Mouse (Mus musculus) frontal cortex, postnatal 25 days (tissue): Measurements from ENCODE around the gene Bsnd.

ENCODE experiments used
- DNase-seq, 2 experiments: peaks; one replicate each; pipeline ENCODE4 v3.0.0; 2022; ENCODE audit warnings: low spot score in 2 of 2

Bsnd gene

GRCm38 (mm10) chr4:106483215-106483727, 8.8 kb downstream of the Bsnd start:
- DNase-seq, result no peak

GRCm38 (mm10) chr4:106480545-106480944, 11.5 kb downstream of the Bsnd start:
- DNase-seq, result no peak

GRCm38 (mm10) chr4:106474241-106474640, 17.8 kb downstream of the Bsnd start:
- peak; percentile 25 to 53 for DNase-seq

- peak; percentile 41 to 60 for DNase-seq
Measured at GRCm38 (mm10) chr4:106472335-106472734, 19.7 kb downstream of the Bsnd start.

- no peak for DNase-seq
Measured at GRCm38 (mm10) chr4:106470921-106471320, 21.2 kb downstream of the Bsnd start.

GRCm38 (mm10) chr4:106467420-106468110, 24.5 kb downstream of the Bsnd start:
- DNase-seq, result no peak

- DNase-seq, result no peak
Measured at GRCm38 (mm10) chr4:106463174-106463801, 28.8 kb downstream of the Bsnd start.

GRCm38 (mm10) chr4:106462524-106462923, 29.6 kb downstream of the Bsnd start:
- DNase-seq, result no peak

- no peak for DNase-seq
Measured at GRCm38 (mm10) chr4:106462016-106462415, 30.1 kb downstream of the Bsnd start.

- no peak for DNase-seq
Measured at GRCm38 (mm10) chr4:106454541-106454940, 37.5 kb downstream of the Bsnd start.

- DNase-seq, result no peak
Measured at GRCm38 (mm10) chr4:106453516-106453915, 38.6 kb downstream of the Bsnd start.

- no peak for DNase-seq
Measured at GRCm38 (mm10) chr4:106453108-106453507, 39.0 kb downstream of the Bsnd start.

- no peak for DNase-seq
Measured at GRCm38 (mm10) chr4:106452401-106452800, 39.7 kb downstream of the Bsnd start.

- no peak for DNase-seq
Measured at GRCm38 (mm10) chr4:106449306-106449705, 42.8 kb downstream of the Bsnd start.

GRCm38 (mm10) chr4:106443182-106443581, 48.9 kb downstream of the Bsnd start:
- no peak for DNase-seq

- DNase-seq, result no peak
Measured at GRCm38 (mm10) chr4:106438763-106439162, 53.3 kb downstream of the Bsnd start.

GRCm38 (mm10) chr4:106437207-106437606, 54.9 kb downstream of the Bsnd start:
- DNase-seq, result no peak

GRCm38 (mm10) chr4:106436475-106436874, 55.6 kb downstream of the Bsnd start:
- DNase-seq, result no peak

- DNase-seq, result no peak
Measured at GRCm38 (mm10) chr4:106435426-106435825, 56.7 kb downstream of the Bsnd start.
